Mouse (Mus musculus) urinary bladder, postnatal 36 days (tissue): ENCODE data around the gene Ccnc.
A peak's percentile ranks its signal among the peaks of the same experiment; 100 is the strongest.

Source experiments
- DNase-seq, 2 experiments: peaks; one replicate each; pipeline ENCODE4 v3.0.0; 2022; ENCODE audit warnings: low spot score in 2 of 2, mixed read lengths in 1 of 2

The Ccnc gene

GRCm38 (mm10) chr4:21727615-21728165, at the start of gene Ccnc:
Gene Ccnc (plus strand): TSS chr4:21727701.
- DNase-seq, result peak; percentile 90 to 93

DNA sequence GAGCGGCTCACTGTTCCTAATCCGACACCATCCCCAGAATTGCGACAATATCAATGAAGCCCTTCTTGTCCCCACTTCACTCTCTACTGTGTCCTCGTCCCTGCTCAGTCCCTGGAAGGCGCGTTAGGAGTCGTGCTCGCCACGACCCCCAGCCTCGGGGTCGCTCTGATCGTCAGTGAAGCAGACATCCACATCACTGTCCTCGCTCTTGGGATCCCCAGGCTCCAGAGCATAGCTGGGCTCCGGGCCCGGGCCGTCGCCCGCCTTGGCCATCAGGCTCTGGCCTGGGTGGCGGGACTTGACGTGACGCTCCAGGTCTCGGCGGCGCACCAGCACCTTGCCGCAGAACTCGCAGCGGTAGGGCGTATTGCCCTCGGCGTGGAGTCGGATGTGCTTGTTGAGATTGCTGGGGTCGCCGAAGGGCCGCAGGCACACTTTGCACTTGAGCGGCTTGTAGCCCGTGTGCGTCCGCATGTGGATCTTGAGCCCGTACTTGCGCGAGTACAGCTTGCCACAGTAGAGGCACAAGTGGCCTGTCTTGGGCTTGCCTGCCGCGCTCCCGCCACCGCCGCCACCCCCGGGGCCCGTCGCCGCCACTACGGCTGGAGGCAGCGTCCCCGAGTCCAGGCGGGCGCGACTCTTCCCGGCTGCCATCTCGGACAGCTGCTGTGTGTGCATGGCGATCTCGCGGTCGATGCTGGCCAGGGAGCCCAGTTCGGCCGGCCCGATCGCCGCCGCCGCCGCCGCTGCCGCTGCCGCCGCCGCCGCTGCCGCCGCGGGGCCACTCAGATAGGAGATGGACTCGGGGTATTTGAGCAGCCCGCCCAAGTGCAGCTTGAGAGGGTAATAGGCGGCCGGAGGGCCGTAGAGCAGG, 49.2 kb upstream of the Ccnc start:
- no peak for DNase-seq

- no peak for DNase-seq
Measured at GRCm38 (mm10) chr4:21678975-21679623, 48.4 kb upstream of the Ccnc start.

GRCm38 (mm10) chr4:21679624-21680480, 47.6 kb upstream of the Ccnc start:
- no peak for DNase-seq

GRCm38 (mm10) chr4:21680971-21681370, 46.5 kb upstream of the Ccnc start:
- DNase-seq, result no peak

DNA sequence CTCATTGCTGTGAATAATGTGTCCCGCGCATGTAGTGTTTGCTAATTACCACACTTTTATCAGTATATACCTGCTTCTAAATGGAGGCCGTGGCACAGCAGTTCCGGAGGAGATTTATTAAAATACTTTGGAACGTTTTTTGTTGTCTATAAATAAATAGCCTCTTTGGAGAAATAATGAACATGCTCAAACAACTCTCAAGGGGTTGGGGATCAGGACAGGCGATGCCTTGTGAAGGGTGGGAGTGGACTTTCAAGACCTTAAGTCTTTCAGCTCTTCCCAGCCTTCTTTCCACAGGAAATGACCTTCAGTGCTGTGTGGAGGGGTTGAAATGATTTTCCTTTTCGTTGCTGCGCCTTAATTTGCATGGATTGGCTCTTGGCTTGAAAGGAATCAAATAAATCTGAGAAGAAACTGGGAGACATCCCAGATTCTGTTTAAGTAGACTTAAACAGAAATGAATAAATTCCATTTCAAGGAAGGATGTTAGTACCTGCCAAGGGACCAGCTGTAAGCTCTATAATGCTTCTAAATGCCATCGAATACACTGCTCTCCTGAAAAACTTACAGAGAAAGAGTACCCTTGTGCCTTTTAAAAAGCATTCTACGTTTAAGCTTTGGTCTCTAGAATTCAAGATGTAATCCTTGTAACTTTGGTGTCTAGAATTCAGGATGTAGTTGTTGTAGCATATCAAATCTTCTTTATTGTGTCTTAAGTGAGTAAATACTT, 44.9 kb upstream of the Ccnc start:
- DNase-seq, result no peak

DNA sequence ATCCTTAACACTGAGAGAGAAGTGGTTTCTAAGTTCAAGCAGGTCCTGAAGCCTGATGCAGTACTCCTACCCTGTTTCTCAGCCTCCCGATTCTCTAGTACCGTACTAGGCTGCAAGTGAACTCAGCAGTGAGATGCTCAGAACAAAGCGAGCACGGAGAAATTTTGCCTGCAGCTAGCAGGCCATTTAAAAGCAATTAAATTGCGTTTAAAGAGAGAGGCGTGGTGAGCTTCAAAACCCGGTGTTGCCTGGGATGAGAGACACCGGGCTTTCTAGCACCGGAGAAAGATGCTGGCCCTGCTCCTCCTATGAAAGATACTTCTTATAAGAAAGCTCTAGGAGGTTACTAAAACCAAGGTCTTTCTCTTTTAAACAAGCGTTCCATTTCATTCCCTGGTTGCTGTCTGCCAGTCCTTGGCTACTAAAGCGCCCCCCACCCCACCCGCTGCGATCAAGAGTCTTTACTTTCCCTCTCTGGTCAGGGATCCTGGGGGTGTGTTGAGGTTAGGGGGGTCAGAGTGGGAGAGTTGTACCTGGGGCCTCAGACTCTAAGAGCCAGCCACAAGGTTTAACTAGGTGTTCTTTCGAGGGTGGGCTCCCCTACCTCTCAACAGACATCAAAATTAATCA, 43.0 kb upstream of the Ccnc start:
- no peak for DNase-seq

DNA sequence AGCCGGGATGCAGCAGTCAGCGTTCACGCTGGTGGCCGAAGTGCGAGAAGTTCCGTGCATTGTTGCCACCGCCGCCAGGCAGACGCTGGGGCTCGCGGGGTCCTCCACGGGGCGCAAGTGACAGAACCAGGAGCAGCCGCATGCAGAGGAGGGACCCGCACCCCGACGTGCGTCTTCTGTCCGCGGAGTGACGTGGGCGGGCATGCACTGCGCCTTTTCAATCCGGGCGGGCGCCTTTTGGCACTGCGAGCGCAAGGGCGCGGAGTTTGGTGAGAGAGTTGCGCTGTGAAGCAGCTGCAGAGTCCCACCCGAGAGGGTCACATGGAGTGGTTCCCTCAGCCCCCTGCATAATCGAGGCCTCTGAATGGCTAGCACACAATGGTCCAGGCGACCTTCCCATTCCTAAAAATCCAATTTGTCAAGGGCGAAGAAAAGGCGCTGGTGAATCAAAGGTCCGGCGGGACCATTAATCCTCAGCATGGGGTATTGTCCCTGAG, 41.9 kb upstream of the Ccnc start, which contains the start of gene Prdm13:
Gene Prdm13 (minus strand): TSS at position 369 of the 497 bp plus-strand sequence.
- DNase-seq, result no peak

DNA sequence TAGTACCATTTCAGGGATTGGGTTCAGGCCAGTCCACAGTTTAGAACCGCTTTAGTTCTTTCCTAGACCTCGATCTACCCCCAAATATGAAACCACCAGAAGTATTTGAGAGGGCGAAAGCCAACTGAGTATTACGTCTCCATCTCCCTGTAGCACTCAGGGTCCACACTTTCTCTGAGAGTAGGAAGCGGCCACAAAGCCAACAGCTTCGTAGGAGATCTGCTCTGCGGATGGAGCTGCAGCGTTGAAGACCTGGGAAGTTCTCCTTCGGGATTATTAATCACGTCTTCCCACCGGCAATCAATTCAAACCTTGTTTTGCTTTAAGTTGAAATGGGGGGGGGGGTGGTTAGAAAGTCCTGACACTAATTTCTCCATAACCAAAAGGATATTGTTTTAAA, 41.1 kb upstream of the Ccnc start:
- DNase-seq, result no peak

- DNase-seq, result no peak
Measured at GRCm38 (mm10) chr4:21686934-21687333, 40.6 kb upstream of the Ccnc start.

- DNase-seq, result no peak
Measured at GRCm38 (mm10) chr4:21687783-21688702, 39.5 kb upstream of the Ccnc start.

DNA sequence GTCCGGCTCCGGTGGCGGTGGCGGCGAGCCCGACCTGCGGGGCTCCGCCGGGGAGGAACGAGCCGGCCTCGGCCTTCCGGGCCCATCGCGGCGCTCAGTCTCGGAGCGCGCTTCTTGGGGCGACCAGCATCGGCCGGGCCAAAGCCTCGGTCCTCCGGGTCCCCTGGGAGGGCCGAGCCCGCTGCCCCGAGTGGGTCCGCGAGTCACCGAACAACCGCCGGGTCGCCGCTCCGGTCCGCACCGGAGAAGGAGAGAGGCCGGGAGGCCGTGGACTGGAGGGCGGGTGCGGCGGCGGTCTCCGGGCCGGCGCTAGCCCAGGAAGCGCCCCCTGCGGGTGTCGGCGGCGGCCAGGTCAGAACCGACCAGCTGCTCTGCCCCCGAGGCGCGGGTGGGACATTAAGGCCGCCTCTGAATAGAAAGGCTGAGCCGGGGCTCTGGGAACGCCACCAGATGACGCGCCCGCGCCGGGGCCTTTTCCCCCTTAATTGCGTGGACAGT, 38.7 kb upstream of the Ccnc start:
- peak in 1 of 2 experiments; percentile 5 for DNase-seq

DNA sequence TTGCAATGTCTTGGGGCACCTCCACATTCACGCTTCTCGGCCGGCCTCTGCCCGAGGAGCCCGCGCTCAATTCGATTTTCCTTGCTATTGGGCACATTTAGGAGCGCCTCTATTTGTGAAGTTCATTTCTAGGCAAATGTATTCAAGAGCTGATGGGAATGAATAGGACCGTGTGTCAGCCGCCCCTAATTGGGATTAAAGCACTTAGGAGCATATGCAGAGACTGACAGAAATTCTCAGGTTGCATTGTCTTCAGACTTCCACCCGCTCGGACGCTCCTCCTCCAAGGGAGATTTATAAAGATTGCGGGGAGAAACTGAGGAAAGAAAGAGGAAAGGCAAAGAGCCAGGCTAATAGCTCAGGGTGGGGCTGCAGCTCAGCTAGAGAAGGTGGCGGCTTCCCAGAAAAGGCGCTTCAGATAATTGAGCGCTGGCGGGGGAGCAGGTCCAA, 38.0 kb upstream of the Ccnc start:
- DNase-seq, result no peak

GRCm38 (mm10) chr4:21690221-21690620, 37.3 kb upstream of the Ccnc start:
- DNase-seq, result no peak

DNA sequence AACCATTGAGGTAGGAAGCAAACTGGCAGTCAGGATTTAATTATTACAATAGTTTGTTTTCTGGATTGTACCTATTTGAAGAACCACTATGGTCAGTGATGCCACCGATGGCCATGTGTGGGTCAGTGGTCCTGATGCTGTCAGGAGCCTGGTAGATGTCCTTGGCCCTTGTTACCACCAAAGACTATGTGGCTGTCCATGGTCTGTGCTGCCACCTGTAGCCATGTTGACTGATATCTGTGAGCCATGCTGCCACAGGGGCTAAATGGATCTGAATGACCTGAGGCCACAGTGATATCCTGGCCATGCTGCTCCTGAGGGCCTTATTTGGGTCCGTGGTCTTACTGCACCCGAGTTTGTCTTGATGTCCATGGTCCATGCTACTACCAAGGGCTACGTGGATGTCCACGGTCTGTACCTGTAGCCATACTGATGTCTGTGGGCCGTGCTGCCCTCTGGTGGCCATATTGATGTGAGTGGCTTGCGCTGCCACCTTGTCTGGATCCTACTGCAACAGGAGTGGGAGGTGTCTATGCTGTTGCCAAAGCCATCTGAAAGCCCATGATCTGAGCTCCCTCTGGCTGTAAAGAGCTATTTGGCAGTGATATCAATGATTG, 31.8 kb upstream of the Ccnc start:
- peak in 1 of 2 experiments; percentile 35 for DNase-seq

DNA sequence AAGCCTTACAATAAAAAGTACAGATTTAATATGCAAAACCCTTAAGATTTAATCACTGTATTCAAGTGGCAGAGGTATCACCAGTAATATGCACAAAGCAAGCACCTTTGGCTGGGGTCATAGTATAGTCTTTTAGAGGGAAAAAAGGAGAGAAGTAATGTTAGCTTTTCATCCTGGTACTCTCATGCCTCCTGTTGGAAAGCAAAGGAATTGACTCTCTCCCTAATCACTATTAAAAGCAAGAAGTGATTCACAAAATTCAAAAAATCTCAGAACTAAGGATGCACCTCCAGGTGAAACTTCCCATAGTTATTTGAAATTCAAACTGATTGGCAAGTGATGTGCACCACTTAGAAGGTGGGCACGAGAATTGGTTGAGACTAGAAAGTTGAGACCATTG, 22.5 kb upstream of the Ccnc start:
- no peak for DNase-seq

GRCm38 (mm10) chr4:21712147-21712546, 15.4 kb upstream of the Ccnc start:
- DNase-seq, result peak; percentile 69 to 81

DNA sequence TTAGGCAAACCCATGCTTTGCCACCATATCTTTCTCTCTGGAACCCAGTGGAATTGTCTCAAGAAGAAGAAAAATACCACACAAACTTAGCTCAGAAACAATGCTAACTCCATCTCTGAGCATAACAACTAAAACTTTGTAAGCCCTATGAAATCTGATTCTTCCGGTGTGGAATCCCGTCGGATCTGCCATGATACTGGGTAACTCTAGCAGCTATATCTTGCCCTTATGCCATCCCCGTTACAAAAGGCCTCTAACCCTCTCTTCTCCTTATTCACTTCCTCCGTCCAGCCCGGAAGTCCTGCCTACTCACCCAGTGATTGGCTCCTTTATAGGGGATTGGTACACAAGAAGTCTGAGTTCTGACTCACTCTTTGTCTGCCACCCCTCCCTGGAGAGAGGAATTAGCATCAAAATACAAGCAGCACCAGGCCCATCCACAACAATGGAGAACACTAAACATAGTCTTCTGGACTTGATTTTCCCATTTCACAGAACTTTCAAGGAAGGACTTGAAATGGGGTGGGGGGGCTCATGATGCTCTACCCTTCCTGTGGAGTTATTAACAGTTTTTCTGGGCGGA, 4.7 kb upstream of the Ccnc start:
- no peak for DNase-seq
